Mouse (Mus musculus): ENCODE data around the gene Il9. TPM values are rescaled to one million over a fixed set of nuclear protein-coding genes. Genes with fewer than 3 reads are reported as not detected.

Il9 gene
- polyA plus RNA-seq, 2 experiments, result not detected

GRCm38 (mm10) chr13:56500132-56500531 lies 18.1 kb upstream of the Il9 start:
- no peaks in the 10 kb centered on the region for H3K4me1 ChIP-seq (replicated peaks; ENCODE audit: control insufficient read depth in 2 of 2, insufficient read depth in 2 of 2, low read length in 1 of 2)
- H3K9ac ChIP-seq (replicated peaks), result no peak overlapping the region
- H3K4me2 ChIP-seq (ENCODE audit: low read depth), result no peak overlapping the region
- no peak for DNase-seq (ENCODE audit: low read depth in 3 of 3, low spot score in 3 of 3)
- H3K4me3 ChIP-seq (ENCODE audit: insufficient read depth in 1 of 2, low read depth in 2 of 2, low read length in 2 of 2), result no peak overlapping the region
- TF ChIP-seq EP300 (IDR thresholded peaks at IDR 0.05; ENCODE audit: low read depth), result no peak
- no peak for TF ChIP-seq CTCF (IDR thresholded peaks at IDR 0.05; ENCODE audit: low read depth)
- H3K9me3 ChIP-seq (ENCODE audit: control insufficient read depth, low read length), result no peaks in the 10 kb centered on the region
- H3K36me3 ChIP-seq (replicated peaks; ENCODE audit: control insufficient read depth, insufficient read depth, low read depth), result no peaks in the 10 kb centered on the region
- H3K27ac ChIP-seq, result no peak overlapping the region
- no peaks in the 10 kb centered on the region for H3K27me3 ChIP-seq (ENCODE audit: control insufficient read depth, insufficient read depth, low read length)
- 55% methylated on average over 3 of the region's 3 CpGs for WGBS (ENCODE audit: insufficient replicate concordance)
- no peak for ATAC-seq (ENCODE audit: insufficient read depth)

- Histone ChIP-seq H3K9ac (replicated peaks) (no peak overlapping the region), H3K27ac (no peak overlapping the region), H3K4me2 (ENCODE audit: low read depth) (no peak overlapping the region), H3K4me1 (replicated peaks; ENCODE audit: control insufficient read depth in 2 of 2, insufficient read depth in 2 of 2, low read length in 1 of 2) (no peaks in the 10 kb centered on the region), H3K9me3 (ENCODE audit: control insufficient read depth, low read length) (no peaks in the 10 kb centered on the region), H3K36me3 (replicated peaks; ENCODE audit: control insufficient read depth, insufficient read depth, low read depth) (no peaks in the 10 kb centered on the region), H3K4me3 (ENCODE audit: insufficient read depth in 1 of 2, low read depth in 2 of 2, low read length in 2 of 2) (no peak overlapping the region), H3K27me3 (ENCODE audit: control insufficient read depth, insufficient read depth, low read length) (no peaks in the 10 kb centered on the region)
- ATAC-seq (ENCODE audit: insufficient read depth), result no peak
- 48% methylated on average over 3 of the region's 3 CpGs for WGBS (ENCODE audit: insufficient replicate concordance)
- DNase-seq (ENCODE audit: low read depth in 3 of 3, low spot score in 3 of 3), result no peak
- no peak for TF ChIP-seq CTCF (IDR thresholded peaks at IDR 0.05; ENCODE audit: low read depth)
- TF ChIP-seq EP300 (IDR thresholded peaks at IDR 0.05; ENCODE audit: low read depth), result no peak
Observed at GRCm38 (mm10) chr13:56494440-56494839, 12.4 kb upstream of the Il9 start.

GRCm38 (mm10) chr13:56488012-56488411 lies 6.0 kb upstream of the Il9 start:
- no peaks in the 10 kb centered on the region for H3K27me3 ChIP-seq (ENCODE audit: control insufficient read depth, insufficient read depth, low read length)
- 44% methylated on average over 5 of the region's 5 CpGs for WGBS (ENCODE audit: insufficient replicate concordance)
- H3K9ac ChIP-seq (replicated peaks), result no peak overlapping the region
- H3K4me1 ChIP-seq (replicated peaks; ENCODE audit: control insufficient read depth in 2 of 2, insufficient read depth in 2 of 2, low read length in 1 of 2), result no peaks in the 10 kb centered on the region
- H3K27ac ChIP-seq, result no peak overlapping the region
- H3K4me3 ChIP-seq (ENCODE audit: insufficient read depth in 1 of 2, low read depth in 2 of 2, low read length in 2 of 2), result no peak overlapping the region
- H3K4me2 ChIP-seq (ENCODE audit: low read depth), result no peak overlapping the region
- H3K9me3 ChIP-seq (ENCODE audit: control insufficient read depth, low read length), result no peaks in the 10 kb centered on the region
- DNase-seq (ENCODE audit: low read depth in 3 of 3, low spot score in 3 of 3), result no peak
- H3K36me3 ChIP-seq (replicated peaks; ENCODE audit: control insufficient read depth, insufficient read depth, low read depth), result no peaks in the 10 kb centered on the region
- TF ChIP-seq EP300 (IDR thresholded peaks at IDR 0.05; ENCODE audit: low read depth) (no peak), CTCF (IDR thresholded peaks at IDR 0.05; ENCODE audit: low read depth) (no peak)
- no peak for ATAC-seq (ENCODE audit: insufficient read depth)

- H3K4me2 ChIP-seq (ENCODE audit: low read depth), result no peak overlapping the region
- no peak overlapping the region for H3K27ac ChIP-seq
- TF ChIP-seq EP300 (IDR thresholded peaks at IDR 0.05; ENCODE audit: low read depth) (no peak), CTCF (IDR thresholded peaks at IDR 0.05; ENCODE audit: low read depth) (peak; percentile 25; the same call in 1 of the 2 replicates)
- no peaks in the 10 kb centered on the region for H3K27me3 ChIP-seq (ENCODE audit: control insufficient read depth, insufficient read depth, low read length)
- DNase-seq (ENCODE audit: low read depth in 3 of 3, low spot score in 3 of 3), result no peak
- ATAC-seq (ENCODE audit: insufficient read depth), result no peak
- peaks cover 0 to 5% of the 10 kb centered on the region in 2 experiments; a peak in 1 of 4 replicates for H3K4me1 ChIP-seq (replicated peaks; ENCODE audit: control insufficient read depth in 2 of 2, insufficient read depth in 2 of 2, low read length in 1 of 2)
- WGBS (ENCODE audit: insufficient replicate concordance), result 59% methylated on average over 6 of the region's 6 CpGs
- H3K9ac ChIP-seq (replicated peaks), result no peak overlapping the region
- no peaks in the 10 kb centered on the region for H3K36me3 ChIP-seq (replicated peaks; ENCODE audit: control insufficient read depth, insufficient read depth, low read depth)
- no peaks in the 10 kb centered on the region for H3K9me3 ChIP-seq (ENCODE audit: control insufficient read depth, low read length)
- H3K4me3 ChIP-seq (ENCODE audit: insufficient read depth in 1 of 2, low read depth in 2 of 2, low read length in 2 of 2), result no peak overlapping the region
Observed at GRCm38 (mm10) chr13:56478027-56478426, 4.0 kb downstream of the Il9 start.

GRCm38 (mm10) chr13:56477271-56477670 lies 4.8 kb downstream of the Il9 start:
- Histone ChIP-seq H3K4me1 (replicated peaks; ENCODE audit: control insufficient read depth in 2 of 2, insufficient read depth in 2 of 2, low read length in 1 of 2) (peaks cover 0 to 5% of the 10 kb centered on the region in 2 experiments; a peak in 1 of 4 replicates), H3K27ac (no peak overlapping the region), H3K9ac (replicated peaks) (no peak overlapping the region), H3K4me3 (ENCODE audit: insufficient read depth in 1 of 2, low read depth in 2 of 2, low read length in 2 of 2) (no peak overlapping the region), H3K4me2 (ENCODE audit: low read depth) (no peak overlapping the region), H3K27me3 (ENCODE audit: control insufficient read depth, insufficient read depth, low read length) (no peaks in the 10 kb centered on the region), H3K9me3 (ENCODE audit: control insufficient read depth, low read length) (no peaks in the 10 kb centered on the region), H3K36me3 (replicated peaks; ENCODE audit: control insufficient read depth, insufficient read depth, low read depth) (no peaks in the 10 kb centered on the region)
- DNase-seq (ENCODE audit: low read depth in 3 of 3, low spot score in 3 of 3) (no peak), ATAC-seq (ENCODE audit: insufficient read depth) (no peak)
- TF ChIP-seq EP300 (IDR thresholded peaks at IDR 0.05; ENCODE audit: low read depth) (no peak), CTCF (IDR thresholded peaks at IDR 0.05; ENCODE audit: low read depth) (no peak)
- 16% methylated on average over 6 of the region's 6 CpGs for WGBS (ENCODE audit: insufficient replicate concordance)
